Mouse (Mus musculus) embryonic fibroblast, embryonic 13.5 days (primary cell): ENCODE measurements around the gene Rpl36.

Experiments
- CTCF ChIP-seq: IDR thresholded peaks from 2 replicates; pipeline ENCODE4 v1.5.1; 2011; ENCODE audit warnings: mild to moderate bottlenecking, control low read depth, low read length, moderate library complexity, borderline replicate concordance; ENCODE audit not compliant: insufficient read depth
- POLR2A ChIP-seq: IDR thresholded peaks from 2 replicates; pipeline ENCODE4 v1.6.1; 2011; ENCODE audit warnings: low read depth, mild to moderate bottlenecking, control low read depth, low read length, moderate library complexity

- TF ChIP-seq CTCF (no peak), POLR2A (no peak)
These were observed 41.1 kb upstream of the Rpl36 start for GRCm38 (mm10) chr17:56572154-56572553.
